Mouse (Mus musculus): ENCODE measurements around the gene Vps53. TPM values are rescaled to one million over a fixed set of nuclear protein-coding genes. Genes with fewer than 3 reads are reported as not detected.

Gene Vps53
- polyA plus RNA-seq, 1 experiment from 2014 or later = 41.7 TPM

DNA sequence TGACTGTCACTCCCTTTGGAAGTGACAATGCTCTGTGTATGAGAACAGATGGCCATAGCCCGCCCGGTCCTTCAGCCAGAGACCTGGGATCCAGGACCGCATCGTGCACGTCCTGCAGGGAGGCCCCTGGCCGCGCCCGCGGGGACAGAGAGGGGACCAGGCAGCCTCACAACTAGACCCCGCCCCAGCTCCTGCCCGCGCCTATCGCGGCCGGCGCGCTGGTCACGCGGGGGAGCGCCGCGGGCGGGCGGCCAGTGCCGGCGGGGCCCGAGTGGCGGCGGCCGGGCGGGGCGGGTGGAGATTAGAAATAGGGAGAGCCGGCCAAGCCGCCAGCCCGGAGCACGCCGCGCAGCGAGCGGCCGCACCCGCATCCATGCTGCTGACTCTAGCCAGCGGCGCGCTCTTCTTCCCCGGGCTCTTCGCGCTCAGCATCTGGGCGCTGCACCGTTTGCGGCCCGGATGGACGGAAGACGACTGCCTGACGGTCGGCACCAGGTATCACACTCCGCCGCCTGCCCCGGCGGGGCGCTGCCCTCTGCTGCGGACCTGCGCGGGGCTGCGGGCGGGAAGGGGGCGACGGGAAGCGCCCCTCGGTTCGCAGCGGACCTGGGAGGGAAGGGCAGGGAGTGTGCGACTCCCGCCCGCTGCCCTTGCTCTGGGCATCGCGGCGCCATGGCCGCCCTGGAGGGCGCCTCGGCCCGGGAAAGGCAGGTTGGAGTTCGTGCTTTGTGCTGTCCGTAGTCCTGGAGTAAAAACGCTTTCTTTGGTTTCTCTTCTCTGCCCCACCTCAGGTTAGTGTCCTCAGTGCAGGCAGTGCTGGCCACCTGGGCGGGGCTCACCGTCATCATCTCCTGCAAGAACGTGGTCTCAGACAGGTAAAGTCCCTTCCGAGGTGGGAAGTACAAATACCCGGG, 22.6 kb upstream of the Vps53 start:
- peaks cover 16% of the 10 kb centered on the region for H3K4me1 ChIP-seq
- peaks cover 17% of the 10 kb centered on the region for H3K36me3 ChIP-seq
- peaks cover 8% of the 10 kb centered on the region; the same call in 1 of the 2 replicates for H3K27me3 ChIP-seq
- peak overlapping the region; percentile 92 for H3K4me2 ChIP-seq
- peak overlapping the region; percentile 74 for H3K27ac ChIP-seq
- peak overlapping the region; percentile 70 for H3K4me3 ChIP-seq (replicated peaks)
- H3K9me3 ChIP-seq (replicated peaks) = no peaks in the 10 kb centered on the region
- peak; percentile 98 for ATAC-seq (replicated peaks; ENCODE audit: low FRiP score)
- H3K9ac ChIP-seq = peak overlapping the region; percentile 70
- WGBS = under 1% methylated on average over 88 of the region's 90 CpGs

GRCm38 (mm10) chr11:76196977-76197469, 17.6 kb upstream of the Vps53 start:
- ATAC-seq (replicated peaks; ENCODE audit: low FRiP score) = no peak

DNA sequence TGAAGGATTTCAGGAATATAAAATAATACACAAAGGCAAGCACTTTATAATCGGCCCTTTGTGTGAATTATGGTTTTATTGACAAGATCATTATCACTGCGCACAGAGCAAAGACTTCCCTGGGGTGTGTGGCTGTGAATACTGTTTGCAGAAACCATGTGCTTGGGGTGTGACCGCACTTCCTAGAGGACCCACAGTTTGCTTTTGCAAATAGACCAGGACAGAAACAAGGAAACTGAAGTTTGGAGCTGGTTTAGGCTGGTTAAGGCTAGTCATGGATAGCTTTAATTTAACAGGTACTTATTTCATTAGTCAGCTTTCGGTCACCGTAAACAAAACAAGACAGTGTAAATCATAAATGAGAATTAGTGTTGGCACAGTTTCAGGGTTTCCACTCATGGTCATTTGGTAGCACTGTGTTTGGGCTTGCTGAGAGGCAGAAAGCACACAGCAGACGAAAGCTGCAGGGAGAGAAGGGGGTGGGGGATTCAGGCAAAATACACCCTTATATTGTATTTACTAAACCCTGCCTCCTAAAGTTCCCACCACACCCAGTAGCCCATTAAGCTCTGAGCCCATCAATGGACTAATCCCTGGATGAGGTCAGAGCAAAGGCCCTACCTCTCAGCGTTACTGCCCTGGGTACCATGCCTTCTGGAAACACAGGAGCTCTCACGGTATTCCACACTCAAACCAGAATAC, 17.0 kb upstream of the Vps53 start:
- Histone ChIP-seq H3K9ac (no peak overlapping the region), H3K27me3 (peaks cover 8% of the 10 kb centered on the region; the same call in 1 of the 2 replicates), H3K4me3 (replicated peaks) (no peak overlapping the region), H3K4me1 (peaks cover 4% of the 10 kb centered on the region), H3K36me3 (no peaks in the 10 kb centered on the region), H3K4me2 (peak overlapping the region; percentile 0; the same call in 1 of the 2 replicates), H3K27ac (no peak overlapping the region), H3K9me3 (replicated peaks) (no peaks in the 10 kb centered on the region)
- no peak for ATAC-seq (replicated peaks; ENCODE audit: low FRiP score)
- WGBS = 55% methylated on average over 8 of the region's 8 CpGs

More at GRCm38 (mm10) chr11:76196977-76197469, 17.6 kb upstream of the Vps53 start:
- WGBS = 42% methylated on average over 8 of the region's 8 CpGs
- Histone ChIP-seq H3K9ac (no peak overlapping the region), H3K4me2 (peak overlapping the region; percentile 0; the same call in 1 of the 2 replicates), H3K36me3 (no peaks in the 10 kb centered on the region), H3K27me3 (peaks cover 8% of the 10 kb centered on the region; the same call in 1 of the 2 replicates), H3K9me3 (replicated peaks) (no peaks in the 10 kb centered on the region), H3K27ac (no peak overlapping the region), H3K4me1 (peaks cover 8% of the 10 kb centered on the region), H3K4me3 (replicated peaks) (no peak overlapping the region)

DNA sequence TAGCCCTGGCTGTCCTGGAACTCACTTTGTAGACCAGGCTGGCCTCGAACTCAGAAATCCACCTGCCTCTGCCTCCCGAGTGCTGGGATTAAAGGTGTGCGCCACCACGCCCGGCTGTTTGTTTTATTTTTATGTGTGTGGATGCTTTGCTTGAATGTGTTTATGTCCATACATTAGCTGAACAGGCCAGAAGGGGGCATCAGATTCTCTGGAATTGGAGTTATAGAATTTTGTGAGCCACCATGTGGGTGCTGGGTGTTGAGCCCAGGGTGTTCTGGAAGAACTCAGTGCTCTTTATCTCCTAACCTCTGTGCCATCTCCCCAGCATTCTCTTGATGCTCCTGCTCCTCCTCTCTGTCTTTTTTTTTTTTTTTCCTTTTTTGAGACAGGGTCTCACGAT, 7.5 kb upstream of the Vps53 start:
- no peak overlapping the region for H3K4me3 ChIP-seq (replicated peaks)
- 88% methylated on average over 6 of the region's 6 CpGs for WGBS
- no peaks in the 10 kb centered on the region for H3K9me3 ChIP-seq (replicated peaks)
- no peaks in the 10 kb centered on the region for H3K4me1 ChIP-seq
- H3K9ac ChIP-seq = no peak overlapping the region
- ATAC-seq (replicated peaks; ENCODE audit: low FRiP score) = no peak
- no peaks in the 10 kb centered on the region for H3K27me3 ChIP-seq
- no peak overlapping the region for H3K4me2 ChIP-seq
- no peaks in the 10 kb centered on the region for H3K36me3 ChIP-seq
- no peak overlapping the region for H3K27ac ChIP-seq

- WGBS = 89% methylated on average over 4 of the region's 4 CpGs
- ATAC-seq (replicated peaks; ENCODE audit: low FRiP score) = no peak
Measured at GRCm38 (mm10) chr11:76183745-76184144, 4.3 kb upstream of the Vps53 start.

GRCm38 (mm10) chr11:76180146-76180540, 696 bp upstream of the Vps53 start:
- peaks cover 12% of the 10 kb centered on the region for H3K4me1 ChIP-seq
- H3K9ac ChIP-seq = peak overlapping the region; percentile 62

More at GRCm38 (mm10) chr11:76183745-76184144, 4.3 kb upstream of the Vps53 start:
- H3K9me3 ChIP-seq (replicated peaks) = no peaks in the 10 kb centered on the region
- H3K4me2 ChIP-seq = no peak overlapping the region
- H3K4me1 ChIP-seq = peaks cover 6% of the 10 kb centered on the region
- no peaks in the 10 kb centered on the region for H3K27me3 ChIP-seq
- H3K36me3 ChIP-seq = no peaks in the 10 kb centered on the region
- H3K27ac ChIP-seq = no peak overlapping the region
- no peak overlapping the region for H3K4me3 ChIP-seq (replicated peaks)
- H3K9ac ChIP-seq = no peak overlapping the region

DNA sequence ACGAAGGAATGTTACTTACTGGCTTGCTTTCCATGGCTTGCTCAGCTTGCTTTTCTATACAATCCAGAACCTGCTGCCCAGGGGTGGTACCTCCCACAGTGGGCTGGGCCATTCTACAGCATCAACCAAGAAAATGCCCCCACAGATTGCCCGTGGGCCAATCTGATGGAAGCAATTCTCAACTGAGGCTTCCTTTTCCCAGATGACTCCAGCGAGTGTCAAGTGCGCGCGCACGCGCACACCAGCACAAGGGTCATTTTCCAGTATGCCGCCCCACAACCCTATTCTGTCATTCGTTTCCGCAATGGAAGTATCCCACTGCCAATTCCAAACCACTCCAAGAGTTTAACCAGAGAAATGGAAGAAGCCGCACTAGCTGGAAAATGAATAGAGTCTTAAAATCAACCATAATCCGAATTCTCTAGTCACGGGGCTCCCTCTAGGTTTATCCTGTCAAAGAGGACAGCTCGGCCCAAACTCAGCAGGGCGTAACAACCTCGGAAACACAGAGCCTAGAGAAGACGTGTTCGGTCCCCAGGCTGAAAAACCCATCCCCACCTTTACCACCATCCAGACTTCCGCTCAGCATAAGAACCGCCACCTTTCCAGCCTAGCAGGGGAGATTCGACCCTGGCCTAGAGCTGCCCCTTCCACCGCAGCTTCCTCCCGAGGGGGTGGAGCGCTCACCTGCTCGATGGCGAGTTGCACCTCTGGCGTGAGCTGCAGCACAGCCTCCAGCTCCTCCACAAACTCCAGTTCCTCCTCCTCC, 537 bp downstream of the Vps53 start:
- H3K4me2 ChIP-seq = peak overlapping the region; percentile 87
- no peaks in the 10 kb centered on the region for H3K27me3 ChIP-seq
- ATAC-seq (replicated peaks; ENCODE audit: low FRiP score) = peak; percentile 81
- no peaks in the 10 kb centered on the region for H3K9me3 ChIP-seq (replicated peaks)
- peaks cover 12% of the 10 kb centered on the region for H3K4me1 ChIP-seq
- peak overlapping the region; percentile 62 for H3K9ac ChIP-seq
- peak overlapping the region; percentile 63 for H3K27ac ChIP-seq
- peak overlapping the region; percentile 81 for H3K4me3 ChIP-seq (replicated peaks)
- WGBS = 1% methylated on average over 28 of the region's 28 CpGs
- peaks cover 24% of the 10 kb centered on the region for H3K36me3 ChIP-seq

More at GRCm38 (mm10) chr11:76180146-76180540, 696 bp upstream of the Vps53 start:
- H3K27ac ChIP-seq = no peak overlapping the region
- no peaks in the 10 kb centered on the region for H3K9me3 ChIP-seq (replicated peaks)
- ATAC-seq (replicated peaks; ENCODE audit: low FRiP score) = no peak
- H3K36me3 ChIP-seq = peaks cover 17% of the 10 kb centered on the region
- 17% methylated on average over 7 of the region's 7 CpGs for WGBS
- peak overlapping the region; percentile 87 for H3K4me2 ChIP-seq
- peak overlapping the region; percentile 81 for H3K4me3 ChIP-seq (replicated peaks)
- H3K27me3 ChIP-seq = no peaks in the 10 kb centered on the region

DNA sequence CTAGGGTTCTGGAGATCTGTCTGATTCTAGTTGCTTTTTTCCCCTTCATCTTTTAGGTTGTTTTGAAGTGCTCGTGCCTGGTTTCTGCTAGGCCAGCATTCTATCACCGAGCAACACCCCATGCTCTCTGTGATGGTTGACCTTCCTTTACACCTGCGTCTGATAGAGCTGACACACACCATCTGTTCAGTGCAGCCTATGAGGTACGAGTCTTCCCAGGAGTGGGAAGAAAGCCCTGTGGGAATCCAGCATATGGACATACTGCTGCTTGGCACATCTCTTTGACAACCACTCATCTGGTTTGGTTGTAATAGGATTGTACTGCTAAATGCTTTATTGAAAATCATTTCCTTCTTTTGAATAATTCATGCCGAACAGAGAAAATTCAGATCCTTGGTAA, 9.2 kb downstream of the Vps53 start:
- H3K9ac ChIP-seq = no peak overlapping the region
- no peaks in the 10 kb centered on the region for H3K4me1 ChIP-seq
- no peak overlapping the region for H3K4me3 ChIP-seq (replicated peaks)
- no peak overlapping the region for H3K4me2 ChIP-seq
- H3K9me3 ChIP-seq (replicated peaks) = no peaks in the 10 kb centered on the region
- no peaks in the 10 kb centered on the region for H3K27me3 ChIP-seq
- peaks cover 27% of the 10 kb centered on the region for H3K36me3 ChIP-seq
- ATAC-seq (replicated peaks; ENCODE audit: low FRiP score) = no peak
- 66% methylated on average over 5 of the region's 5 CpGs for WGBS
- H3K27ac ChIP-seq = no peak overlapping the region

GRCm38 (mm10) chr11:76168976-76169375, 10.5 kb downstream of the Vps53 start:
- Histone ChIP-seq H3K4me1 (no peaks in the 10 kb centered on the region), H3K4me2 (no peak overlapping the region), H3K27me3 (no peaks in the 10 kb centered on the region), H3K9ac (no peak overlapping the region), H3K4me3 (replicated peaks) (no peak overlapping the region), H3K27ac (no peak overlapping the region), H3K9me3 (replicated peaks) (no peaks in the 10 kb centered on the region), H3K36me3 (peaks cover 23% of the 10 kb centered on the region)
- no peak for ATAC-seq (replicated peaks; ENCODE audit: low FRiP score)
- WGBS = 81% methylated on average over 3 of the region's 3 CpGs

DNA sequence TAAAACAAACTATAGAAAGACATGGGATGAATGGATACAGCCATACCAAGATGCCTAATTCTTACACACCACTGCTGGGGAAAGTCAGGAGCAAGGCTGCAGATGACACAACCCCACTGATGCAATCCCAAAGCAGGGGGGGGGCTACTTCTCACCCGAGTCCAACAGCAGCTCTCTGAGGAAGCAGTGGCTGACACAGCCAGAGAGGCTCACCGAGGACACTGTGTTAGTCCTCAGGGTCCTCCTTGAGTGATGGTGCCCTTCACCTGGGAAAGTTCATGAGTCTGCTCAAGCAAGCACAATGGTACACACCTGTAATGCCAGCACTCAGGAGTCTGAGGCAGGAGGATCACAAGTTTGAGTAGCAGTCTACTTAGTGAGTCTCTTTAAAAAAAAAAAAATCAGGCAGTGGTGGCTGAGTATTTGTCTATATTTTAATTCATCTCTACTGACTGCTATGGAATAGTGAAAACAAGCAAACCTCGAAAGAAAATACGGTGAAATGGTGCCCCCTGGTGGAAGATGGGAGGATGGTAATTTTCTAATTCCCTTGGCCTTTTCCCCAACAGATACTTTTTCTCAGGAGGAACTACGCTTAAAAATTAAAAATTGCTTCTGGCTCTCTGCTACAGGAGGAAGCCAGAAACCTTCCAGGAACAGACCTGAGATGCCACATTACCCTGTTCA, 12.2 kb downstream of the Vps53 start:
- H3K27me3 ChIP-seq = no peaks in the 10 kb centered on the region
- WGBS = 31% methylated on average over 5 of the region's 5 CpGs
- no peak overlapping the region for H3K27ac ChIP-seq
- H3K9ac ChIP-seq = no peak overlapping the region
- H3K4me2 ChIP-seq = no peak overlapping the region
- ATAC-seq (replicated peaks; ENCODE audit: low FRiP score) = no peak
- H3K9me3 ChIP-seq (replicated peaks) = no peaks in the 10 kb centered on the region
- no peak overlapping the region for H3K4me3 ChIP-seq (replicated peaks)
- no peaks in the 10 kb centered on the region for H3K4me1 ChIP-seq
- H3K36me3 ChIP-seq = peaks cover 20% of the 10 kb centered on the region

DNA sequence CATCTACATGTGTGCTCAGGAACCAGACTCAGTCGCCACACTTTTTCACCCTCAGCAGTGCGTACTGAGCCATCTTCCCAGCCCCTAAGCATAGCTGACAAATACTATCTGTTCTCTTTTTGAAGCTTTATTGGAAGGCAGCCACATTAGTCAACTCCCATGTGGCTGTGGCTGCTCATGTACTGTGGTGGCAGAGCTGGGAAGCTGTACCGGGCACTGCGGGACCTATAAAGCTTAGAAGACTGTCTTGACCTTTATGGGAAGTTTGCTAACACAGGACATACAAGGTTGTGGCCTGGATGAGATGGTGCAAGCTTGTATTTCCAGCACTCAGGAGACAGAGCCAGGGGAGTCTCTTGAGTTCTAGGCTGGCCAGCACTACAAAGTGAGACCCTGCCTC, 12.8 kb downstream of the Vps53 start:
- H3K27ac ChIP-seq = no peak overlapping the region
- H3K4me2 ChIP-seq = no peak overlapping the region
- H3K36me3 ChIP-seq = peaks cover 16% of the 10 kb centered on the region
- H3K9me3 ChIP-seq (replicated peaks) = no peaks in the 10 kb centered on the region
- H3K4me3 ChIP-seq (replicated peaks) = no peak overlapping the region
- no peak overlapping the region for H3K9ac ChIP-seq
- WGBS = 94% methylated on average over 4 of the region's 4 CpGs
- ATAC-seq (replicated peaks; ENCODE audit: low FRiP score) = no peak
- H3K4me1 ChIP-seq = no peaks in the 10 kb centered on the region
- H3K27me3 ChIP-seq = no peaks in the 10 kb centered on the region

Measured in kidney, embryonic 15.5 days (tissue).